Mouse (Mus musculus) small intestine, adult 2 months (tissue): ENCODE results near the gene Gm37240. TPM values are rescaled to one million over a fixed set of nuclear protein-coding genes. Genes with fewer than 3 reads are reported as not detected.

ENCODE experiments used
- H3K27ac ChIP-seq: fragments of 200-500 bp; 2 replicates; pipeline ENCODE4 v1.5.1; 2012; ENCODE audit warnings: low read depth, low read length, control low read depth, inconsistent platforms; ENCODE audit not compliant: insufficient read depth
- H3K27me3 ChIP-seq: fragments of 200-500 bp; 2 replicates; pipeline ENCODE4 v1.6.1; 2012; ENCODE audit warnings: mild to moderate bottlenecking, moderate library complexity, low read length, inconsistent platforms; ENCODE audit not compliant: control insufficient read depth, insufficient read depth
- H3K36me3 ChIP-seq: fragments of 200-500 bp; 2 replicates; pipeline ENCODE4 v1.6.1; 2012; ENCODE audit warnings: mild to moderate bottlenecking, low read length, control low read depth, inconsistent platforms; ENCODE audit not compliant: control insufficient read depth, insufficient read depth
- H3K4me1 ChIP-seq: fragments of 200-500 bp; 2 replicates; pipeline ENCODE4 v1.6.1; 2012; ENCODE audit warnings: low read length, inconsistent platforms, mixed read lengths; ENCODE audit not compliant: control insufficient read depth, insufficient read depth, insufficient read length
- H3K4me3 ChIP-seq: fragments of 200-500 bp; 2 replicates; pipeline ENCODE4 v1.5.1; 2012; ENCODE audit warnings: low read depth, mild to moderate bottlenecking, control low read depth, inconsistent platforms, low read length, moderate library complexity
- CTCF ChIP-seq: fragments of 200-500 bp; IDR thresholded peaks from 2 replicates; pipeline ENCODE4 v1.5.1; 2012; ENCODE audit warnings: low read depth, mild to moderate bottlenecking, control low read depth, inconsistent platforms, low read length, moderate library complexity, mixed read lengths; ENCODE audit not compliant: insufficient replicate concordance, insufficient read length; ENCODE audit errors: extremely low read depth
- POLR2A ChIP-seq: fragments of 200-500 bp; IDR thresholded peaks from 2 replicates; pipeline ENCODE4 v1.6.1; 2012; ENCODE audit warnings: low read depth, mild to moderate bottlenecking, control low read depth, inconsistent platforms, low read length, moderate library complexity
- WGBS: fragments of 180-500 bp; shearing (Covaris S2); methylation state at CpG from one replicate; pipeline ENCODE4 v1.1.7; 2018; 5-methylcytosine and 5-hydroxymethylcytosine counted together
- polyA plus RNA-seq: library from polyadenylated mRNA; depleted of rRNA; stranded (reverse); fragments of >200 nt; gene quantifications from 2 replicates; pipeline ENCODE4 v1.2.3, GENCODE M21; 2012

Gene Gm37240
- polyA plus RNA-seq, 1 experiment: 58.2 TPM

GRCm38 (mm10) chr3:85904371-85904770, 17.1 kb upstream of the Gm37240 start:
- no peaks in the 10 kb centered on the region for H3K27me3 ChIP-seq
- H3K36me3 ChIP-seq: no peaks in the 10 kb centered on the region
- no peak overlapping the region for H3K4me3 ChIP-seq
- H3K4me1 ChIP-seq: no peaks in the 10 kb centered on the region
- no peak for TF ChIP-seq CTCF
- no peak for TF ChIP-seq POLR2A
- H3K27ac ChIP-seq: no peak overlapping the region

DNA sequence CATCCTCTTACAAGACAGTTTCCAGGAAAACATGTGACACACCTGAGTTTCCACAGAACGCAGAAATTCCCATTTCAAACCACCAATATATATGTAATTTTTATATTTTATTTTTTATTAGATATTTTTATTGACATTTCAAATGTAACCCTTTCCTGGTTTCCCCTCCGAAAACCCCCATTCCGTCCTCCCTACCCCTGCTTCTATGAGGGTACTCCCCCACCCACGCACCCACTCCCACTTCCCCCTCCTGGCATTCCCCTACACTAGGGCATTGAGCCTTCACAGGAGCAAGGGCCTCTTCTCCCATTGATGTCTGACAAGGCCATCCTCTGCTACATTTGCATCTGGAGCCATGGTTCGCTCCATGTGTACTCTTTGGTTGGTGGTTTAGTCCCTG, 7.7 kb upstream of the Gm37240 start:
- no peaks in the 10 kb centered on the region for H3K4me1 ChIP-seq
- no peaks in the 10 kb centered on the region for H3K36me3 ChIP-seq
- TF ChIP-seq POLR2A (no peak), CTCF (no peak)
- whole genome bisulfite sequencing: 97% methylated on average over 5 of the region's 5 CpGs
- H3K27me3 ChIP-seq: no peaks in the 10 kb centered on the region
- H3K4me3 ChIP-seq: no peak overlapping the region
- no peak overlapping the region for H3K27ac ChIP-seq

GRCm38 (mm10) chr3:85891571-85891970, 4.3 kb upstream of the Gm37240 start:
- TF ChIP-seq POLR2A: no peak
- TF ChIP-seq CTCF: no peak
- Histone ChIP-seq H3K27ac (no peak overlapping the region), H3K4me3 (no peak overlapping the region), H3K36me3 (no peaks in the 10 kb centered on the region), H3K27me3 (no peaks in the 10 kb centered on the region), H3K4me1 (peaks cover 5% of the 10 kb centered on the region; the same call in 1 of the 2 replicates)
- WGBS: 60% methylated on average over 1 of the region's 1 CpGs

GRCm38 (mm10) chr3:85888221-85888671, 928 bp upstream of the Gm37240 start:
- WGBS: 10% methylated on average over 11 of the region's 11 CpGs
- Histone ChIP-seq H3K4me3 (peak overlapping the region; percentile 83), H3K27me3 (no peaks in the 10 kb centered on the region), H3K36me3 (no peaks in the 10 kb centered on the region), H3K4me1 (peaks cover 5% of the 10 kb centered on the region; the same call in 1 of the 2 replicates), H3K27ac (peak overlapping the region; percentile 99)
- TF ChIP-seq CTCF (peak; percentile 10; the same call in 1 of the 2 replicates), POLR2A (peak; percentile 57; the same call in 1 of the 2 replicates)

GRCm38 (mm10) chr3:85886636-85887238, 581 bp downstream of the Gm37240 start:
- H3K27ac ChIP-seq: peak overlapping the region; percentile 80
- H3K4me3 ChIP-seq: peak overlapping the region; percentile 83
- TF ChIP-seq CTCF: no peak
- no peak for TF ChIP-seq POLR2A
- H3K36me3 ChIP-seq: no peaks in the 10 kb centered on the region
- peaks cover 5% of the 10 kb centered on the region; the same call in 1 of the 2 replicates for H3K4me1 ChIP-seq
- WGBS: 2% methylated on average over 22 of the region's 22 CpGs
- no peaks in the 10 kb centered on the region for H3K27me3 ChIP-seq

GRCm38 (mm10) chr3:85885906-85886305, 1.4 kb downstream of the Gm37240 start:
- TF ChIP-seq CTCF (no peak), POLR2A (no peak)
- Histone ChIP-seq H3K36me3 (no peaks in the 10 kb centered on the region), H3K4me1 (peaks cover 9% of the 10 kb centered on the region; the same call in 1 of the 2 replicates), H3K4me3 (no peak overlapping the region), H3K27ac (no peak overlapping the region), H3K27me3 (no peaks in the 10 kb centered on the region)
- WGBS: 93% methylated on average over 1 of the region's 1 CpGs

DNA sequence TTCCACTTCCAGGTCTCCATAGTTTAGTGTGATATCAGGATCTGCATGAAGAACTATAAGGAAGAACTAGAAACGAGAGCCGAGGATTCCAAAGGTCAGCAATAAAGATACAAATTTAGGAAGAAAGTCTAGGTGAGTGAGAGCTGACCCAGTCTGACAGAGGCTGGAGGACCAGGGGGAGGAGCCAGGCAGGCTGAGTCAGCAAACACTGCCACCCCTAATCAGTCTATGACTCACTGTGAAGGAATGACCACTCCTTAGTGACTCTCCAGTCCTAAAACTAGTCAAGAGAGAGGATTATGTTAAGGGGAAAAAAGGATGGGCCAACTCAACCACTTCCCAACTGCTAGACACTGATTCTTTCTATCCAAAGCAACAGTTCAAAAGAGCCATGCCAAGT, 6.6 kb downstream of the Gm37240 start:
- 37% methylated on average over 2 of the region's 2 CpGs for WGBS
- Histone ChIP-seq H3K4me1 (peaks cover 20% of the 10 kb centered on the region; the same call in 1 of the 2 replicates), H3K27ac (peak overlapping the region; percentile 57), H3K36me3 (no peaks in the 10 kb centered on the region), H3K4me3 (no peak overlapping the region), H3K27me3 (no peaks in the 10 kb centered on the region)
- TF ChIP-seq POLR2A: no peak
- no peak for TF ChIP-seq CTCF

GRCm38 (mm10) chr3:85880068-85880467, 7.2 kb downstream of the Gm37240 start:
- 34% methylated on average over 8 of the region's 8 CpGs for WGBS
- no peak for TF ChIP-seq CTCF
- no peak for TF ChIP-seq POLR2A
- H3K36me3 ChIP-seq: no peaks in the 10 kb centered on the region

More at GRCm38 (mm10) chr3:85880068-85880467, 7.2 kb downstream of the Gm37240 start:
- peaks cover 20% of the 10 kb centered on the region; the same call in 1 of the 2 replicates for H3K4me1 ChIP-seq
- H3K4me3 ChIP-seq: no peak overlapping the region
- peak overlapping the region; percentile 57 for H3K27ac ChIP-seq
- no peaks in the 10 kb centered on the region for H3K27me3 ChIP-seq
